Mouse (Mus musculus): Measurements from ENCODE around the gene Pld1. TPM values are rescaled to one million over a fixed set of nuclear protein-coding genes. Genes with fewer than 3 reads are reported as not detected.

The Pld1 gene
- polyA plus RNA-seq, 1 experiment from 2014 or later: 2.1 TPM

DNA sequence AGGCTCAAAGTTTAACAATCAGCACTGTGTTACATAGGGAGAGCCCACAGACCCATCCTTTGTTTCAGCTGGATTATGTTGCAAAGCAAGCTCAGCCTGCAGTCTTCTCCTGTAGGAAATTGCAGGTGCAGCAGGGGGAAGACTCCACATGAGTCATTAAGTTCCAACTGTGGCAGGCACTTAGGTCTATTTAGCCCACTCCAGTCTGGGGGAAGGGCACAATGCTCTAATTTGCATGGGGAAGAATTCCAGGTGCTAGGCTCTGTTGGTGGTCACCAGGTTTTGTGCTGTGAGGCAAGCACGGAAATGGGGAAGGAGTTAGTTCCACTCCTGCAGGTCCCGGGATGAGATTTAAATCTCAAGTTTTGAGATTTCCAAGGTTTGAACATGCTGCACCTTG is 99.6 kb downstream of the Pld1 start:
- Histone ChIP-seq H3K27ac (replicated peaks) (no peak overlapping the region), H3K27me3 (no peaks in the 10 kb centered on the region), H3K9me3 (no peaks in the 10 kb centered on the region), H3K4me3 (no peak overlapping the region), H3K36me3 (no peaks in the 10 kb centered on the region), H3K4me1 (no peaks in the 10 kb centered on the region), H3K9ac (replicated peaks) (no peak overlapping the region), H3K4me2 (replicated peaks) (no peak overlapping the region)
- no peak for ATAC-seq (replicated peaks)
- 30% methylated on average over 2 of the region's 2 CpGs for WGBS

DNA sequence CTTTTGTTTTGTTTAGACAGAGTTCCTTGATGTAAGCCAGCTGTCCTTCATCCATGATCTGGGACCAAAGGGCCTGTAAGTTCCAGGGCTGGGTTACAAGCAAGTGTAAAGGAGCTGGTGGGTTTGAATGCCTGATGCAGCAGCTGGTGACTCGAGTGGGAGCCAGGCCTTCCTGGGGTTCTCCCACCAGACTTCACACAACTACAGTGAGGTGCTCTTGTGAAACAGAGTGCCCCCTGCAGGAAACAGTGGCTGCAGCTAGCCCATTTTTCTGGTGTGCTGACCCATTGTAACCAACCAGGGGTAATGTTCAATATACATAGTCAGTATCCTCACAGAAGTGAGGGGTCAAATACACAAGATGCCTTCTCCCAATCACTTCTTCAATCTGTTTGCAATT is 101.3 kb downstream of the Pld1 start:
- Histone ChIP-seq H3K4me3 (no peak overlapping the region), H3K27ac (replicated peaks) (no peak overlapping the region), H3K9ac (replicated peaks) (no peak overlapping the region), H3K4me1 (no peaks in the 10 kb centered on the region), H3K27me3 (no peaks in the 10 kb centered on the region), H3K36me3 (no peaks in the 10 kb centered on the region), H3K9me3 (no peaks in the 10 kb centered on the region), H3K4me2 (replicated peaks) (no peak overlapping the region)
- ATAC-seq (replicated peaks): no peak
- WGBS: 15% methylated on average over 1 of the region's 1 CpGs

DNA sequence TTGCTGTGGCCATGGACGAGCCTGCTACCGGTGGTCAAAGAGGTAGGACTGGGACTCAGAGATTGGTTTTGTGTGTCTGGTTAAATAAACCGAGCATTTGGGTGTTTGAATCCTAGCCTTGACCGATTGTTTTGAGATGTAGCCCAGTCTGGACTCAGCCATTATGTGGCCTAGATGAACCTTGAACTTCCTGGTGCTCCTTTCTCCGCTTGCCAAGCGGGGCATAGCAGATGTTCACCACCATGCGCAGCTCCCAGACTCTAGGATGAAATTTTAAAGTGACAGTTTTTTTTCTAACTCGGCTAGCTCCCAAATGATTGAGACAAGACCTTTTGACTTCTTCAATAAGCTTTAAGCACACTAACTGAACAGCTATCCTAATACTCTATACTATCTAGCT is 102.7 kb downstream of the Pld1 start:
- Histone ChIP-seq H3K9me3 (no peaks in the 10 kb centered on the region), H3K9ac (replicated peaks) (no peak overlapping the region), H3K36me3 (no peaks in the 10 kb centered on the region), H3K4me1 (no peaks in the 10 kb centered on the region), H3K27ac (replicated peaks) (no peak overlapping the region), H3K4me2 (replicated peaks) (no peak overlapping the region), H3K4me3 (no peak overlapping the region), H3K27me3 (no peaks in the 10 kb centered on the region)
- ATAC-seq (replicated peaks): no peak
- 93% methylated on average over 8 of the region's 8 CpGs for WGBS

DNA sequence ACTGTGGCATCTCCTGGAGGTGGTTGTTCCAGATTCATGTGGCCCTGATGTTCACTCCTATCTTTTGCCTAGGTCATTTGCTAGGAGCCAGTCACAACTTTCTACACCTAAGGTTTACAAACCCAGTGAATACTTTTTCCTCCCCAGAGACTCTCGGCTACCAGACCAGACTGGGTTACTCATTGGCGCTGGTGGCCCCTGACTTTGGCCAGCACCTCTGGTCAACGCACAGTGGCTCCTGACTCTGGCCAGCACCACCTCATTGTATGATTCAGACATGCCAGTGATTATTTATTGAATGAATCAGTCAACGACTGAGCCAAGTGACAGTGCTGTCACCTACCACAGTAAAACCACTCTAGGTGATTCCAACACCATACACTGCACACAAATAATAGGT is 103.9 kb downstream of the Pld1 start:
- Histone ChIP-seq H3K27ac (replicated peaks) (no peak overlapping the region), H3K4me2 (replicated peaks) (no peak overlapping the region), H3K4me3 (no peak overlapping the region), H3K9ac (replicated peaks) (no peak overlapping the region), H3K9me3 (no peaks in the 10 kb centered on the region), H3K4me1 (no peaks in the 10 kb centered on the region), H3K27me3 (no peaks in the 10 kb centered on the region), H3K36me3 (no peaks in the 10 kb centered on the region)
- no peak for ATAC-seq (replicated peaks)
- WGBS: 96% methylated on average over 4 of the region's 4 CpGs

DNA sequence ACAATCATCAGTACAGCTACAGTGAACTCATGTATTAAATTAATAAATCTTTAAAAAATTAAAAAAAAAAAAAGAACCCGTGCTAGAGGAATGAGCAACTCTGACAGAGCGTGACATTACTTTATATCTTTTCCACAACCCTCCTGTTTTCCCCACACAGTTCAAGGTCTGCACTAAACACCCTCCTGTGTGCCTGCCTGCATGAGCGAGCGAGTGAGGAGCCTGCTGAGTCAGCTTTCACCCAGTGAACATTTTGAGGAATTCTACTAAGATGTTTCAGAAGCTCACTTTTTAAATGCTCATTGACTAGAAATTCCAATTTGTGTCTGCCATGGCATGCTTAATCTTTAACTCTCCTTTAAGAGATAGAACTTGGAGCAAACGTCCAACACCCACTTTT is 109.1 kb downstream of the Pld1 start:
- no peaks in the 10 kb centered on the region for H3K4me1 ChIP-seq
- H3K4me3 ChIP-seq: no peak overlapping the region
- ATAC-seq (replicated peaks): no peak
- H3K4me2 ChIP-seq (replicated peaks): no peak overlapping the region
- no peaks in the 10 kb centered on the region for H3K9me3 ChIP-seq
- no peak overlapping the region for H3K9ac ChIP-seq (replicated peaks)
- no peaks in the 10 kb centered on the region for H3K27me3 ChIP-seq
- H3K36me3 ChIP-seq: no peaks in the 10 kb centered on the region
- no peak overlapping the region for H3K27ac ChIP-seq (replicated peaks)
- 90% methylated on average over 5 of the region's 5 CpGs for WGBS

DNA sequence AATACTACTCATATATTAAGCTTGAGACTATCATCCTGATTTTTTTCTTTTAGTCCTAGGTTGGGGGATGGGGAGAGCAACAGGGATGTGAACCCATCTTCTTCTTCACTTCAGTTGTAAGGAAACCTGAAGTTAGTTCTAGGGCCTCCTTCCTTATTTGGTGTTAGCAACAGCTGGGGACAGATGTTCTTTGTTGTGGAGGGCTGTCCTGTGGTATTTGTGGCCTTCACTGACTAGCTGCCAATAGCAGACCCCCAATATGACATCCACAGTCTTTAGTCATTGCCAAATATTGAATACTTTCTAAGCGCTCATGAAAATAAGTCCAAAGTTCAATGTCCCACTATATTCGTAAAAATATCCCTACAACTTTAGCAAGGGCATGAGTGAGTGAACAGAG is 111.0 kb downstream of the Pld1 start:
- Histone ChIP-seq H3K4me2 (replicated peaks) (no peak overlapping the region), H3K9me3 (no peaks in the 10 kb centered on the region), H3K36me3 (no peaks in the 10 kb centered on the region), H3K4me1 (no peaks in the 10 kb centered on the region), H3K4me3 (no peak overlapping the region), H3K9ac (replicated peaks) (no peak overlapping the region), H3K27ac (replicated peaks) (no peak overlapping the region), H3K27me3 (no peaks in the 10 kb centered on the region)
- no peak for ATAC-seq (replicated peaks)
- WGBS: 100% methylated on average over 2 of the region's 2 CpGs

DNA sequence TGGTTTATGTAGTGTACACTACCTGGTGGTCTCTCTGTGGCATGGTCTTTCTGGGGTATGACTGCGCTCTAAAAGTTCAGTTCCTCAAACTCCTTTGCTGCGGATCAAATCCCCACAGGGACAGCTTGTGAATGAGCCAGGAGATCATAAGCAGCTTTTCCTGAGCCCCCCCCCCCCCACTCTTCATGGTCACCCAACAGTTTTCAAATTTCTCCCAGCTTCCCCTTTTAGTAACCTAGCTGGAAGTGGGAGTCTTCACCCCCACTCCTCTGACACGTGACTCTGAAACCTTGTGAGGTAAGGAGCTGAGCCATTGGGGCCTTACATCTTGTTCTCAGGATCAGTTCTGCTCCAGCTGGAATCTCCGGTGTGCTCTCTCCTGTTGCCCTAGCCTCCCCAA is 114.6 kb downstream of the Pld1 start:
- Histone ChIP-seq H3K9ac (replicated peaks) (no peak overlapping the region), H3K9me3 (no peaks in the 10 kb centered on the region), H3K4me2 (replicated peaks) (no peak overlapping the region), H3K4me1 (no peaks in the 10 kb centered on the region), H3K4me3 (no peak overlapping the region), H3K27ac (replicated peaks) (no peak overlapping the region), H3K36me3 (no peaks in the 10 kb centered on the region), H3K27me3 (no peaks in the 10 kb centered on the region)
- no peak for ATAC-seq (replicated peaks)
- WGBS: 94% methylated on average over 4 of the region's 4 CpGs

DNA sequence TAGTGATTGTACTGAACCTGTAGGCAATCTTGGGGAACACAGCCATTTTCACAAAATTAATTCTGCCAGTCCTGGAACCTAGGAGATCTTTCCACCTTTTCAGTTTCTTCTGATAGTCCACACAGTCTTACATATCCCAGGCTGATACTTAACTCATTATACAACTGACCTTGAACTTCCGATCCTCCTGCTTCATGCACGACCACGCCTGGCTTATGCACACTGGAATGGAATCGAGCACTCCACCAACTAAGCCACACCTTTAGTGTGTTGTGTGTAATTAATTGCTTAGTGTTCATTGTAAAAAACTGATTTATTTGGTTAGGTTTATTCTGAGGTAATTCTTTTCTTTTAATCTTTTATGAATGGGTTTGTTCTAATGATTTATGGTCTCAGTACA is 122.2 kb downstream of the Pld1 start:
- no peaks in the 10 kb centered on the region for H3K9me3 ChIP-seq
- no peak overlapping the region for H3K9ac ChIP-seq (replicated peaks)
- H3K4me3 ChIP-seq: no peak overlapping the region
- no peaks in the 10 kb centered on the region for H3K36me3 ChIP-seq
- WGBS: 69% methylated on average over 4 of the region's 4 CpGs
- no peak overlapping the region for H3K27ac ChIP-seq (replicated peaks)
- no peak for ATAC-seq (replicated peaks)
- no peak overlapping the region for H3K4me2 ChIP-seq (replicated peaks)
- no peaks in the 10 kb centered on the region for H3K4me1 ChIP-seq
- no peaks in the 10 kb centered on the region for H3K27me3 ChIP-seq

DNA sequence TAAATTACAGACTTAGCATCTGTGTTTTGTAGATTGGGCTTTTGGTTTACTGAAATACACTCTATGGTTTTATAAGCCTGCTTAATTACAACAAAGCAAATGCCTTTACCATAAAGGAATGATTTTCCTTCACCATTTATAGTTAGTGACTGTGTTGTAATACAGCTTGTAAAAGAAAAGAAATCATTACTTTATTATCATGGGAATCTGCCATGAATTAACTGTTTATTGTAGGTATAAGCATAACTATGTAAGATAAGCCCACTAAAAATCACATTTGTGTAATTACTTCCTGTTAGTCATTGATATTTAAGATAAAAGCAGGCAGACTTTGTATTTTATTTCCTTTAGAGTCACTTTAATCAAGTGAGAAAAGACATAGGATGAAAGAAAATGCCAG is 122.7 kb downstream of the Pld1 start:
- ATAC-seq (replicated peaks): no peak
- Histone ChIP-seq H3K27me3 (no peaks in the 10 kb centered on the region), H3K9me3 (no peaks in the 10 kb centered on the region), H3K27ac (replicated peaks) (no peak overlapping the region), H3K4me3 (no peak overlapping the region), H3K4me1 (no peaks in the 10 kb centered on the region), H3K9ac (replicated peaks) (no peak overlapping the region), H3K4me2 (replicated peaks) (no peak overlapping the region), H3K36me3 (no peaks in the 10 kb centered on the region)

DNA sequence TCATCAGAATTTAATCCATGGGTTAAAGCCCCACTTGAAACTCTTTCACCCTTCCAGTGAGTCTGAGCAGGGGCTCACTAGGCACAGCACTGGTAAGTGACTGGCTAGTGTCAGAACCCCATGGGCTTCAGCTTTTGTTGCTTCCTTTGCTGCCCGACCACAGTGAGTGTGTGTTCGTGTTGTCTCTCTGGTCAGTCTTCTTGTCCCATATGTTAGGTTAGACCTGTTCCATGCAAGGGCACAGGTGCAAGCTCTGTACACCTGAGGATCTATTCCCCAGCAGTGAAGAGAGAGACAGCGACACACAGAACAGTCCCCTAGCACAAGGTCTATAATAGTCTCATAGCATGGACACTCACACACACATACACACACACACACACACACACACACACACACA is 140.7 kb downstream of the Pld1 start:
- Histone ChIP-seq H3K27ac (replicated peaks) (no peak overlapping the region), H3K4me2 (replicated peaks) (no peak overlapping the region), H3K27me3 (no peaks in the 10 kb centered on the region), H3K9me3 (no peaks in the 10 kb centered on the region), H3K36me3 (no peaks in the 10 kb centered on the region), H3K4me3 (no peak overlapping the region), H3K9ac (replicated peaks) (no peak overlapping the region), H3K4me1 (no peaks in the 10 kb centered on the region)
- no peak for ATAC-seq (replicated peaks)
- 85% methylated on average over 3 of the region's 3 CpGs for WGBS

DNA sequence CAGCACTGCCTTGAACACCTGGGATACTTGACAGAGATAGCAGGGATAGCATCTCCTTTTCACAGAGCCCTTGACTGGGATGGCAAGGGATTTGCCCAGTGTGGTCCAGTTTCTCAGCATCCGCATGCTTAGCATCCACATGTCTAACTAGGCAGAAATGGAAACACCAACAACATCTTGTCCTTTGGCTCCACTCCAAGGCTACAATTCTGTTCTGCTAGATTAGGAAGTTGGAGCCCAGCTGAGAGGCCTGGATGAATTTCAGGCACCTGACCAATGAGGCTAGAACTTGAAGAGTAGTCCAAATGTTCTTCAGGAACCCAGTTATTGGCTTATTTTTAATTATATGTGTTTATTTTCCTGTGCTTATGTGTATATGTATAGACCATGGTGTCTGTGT is 141.6 kb downstream of the Pld1 start:
- no peak for ATAC-seq (replicated peaks)
- Histone ChIP-seq H3K27me3 (no peaks in the 10 kb centered on the region), H3K36me3 (no peaks in the 10 kb centered on the region), H3K4me1 (no peaks in the 10 kb centered on the region), H3K4me2 (replicated peaks) (no peak overlapping the region), H3K9ac (replicated peaks) (no peak overlapping the region), H3K27ac (replicated peaks) (no peak overlapping the region), H3K4me3 (no peak overlapping the region), H3K9me3 (no peaks in the 10 kb centered on the region)
- 79% methylated on average over 1 of the region's 1 CpGs for WGBS

DNA sequence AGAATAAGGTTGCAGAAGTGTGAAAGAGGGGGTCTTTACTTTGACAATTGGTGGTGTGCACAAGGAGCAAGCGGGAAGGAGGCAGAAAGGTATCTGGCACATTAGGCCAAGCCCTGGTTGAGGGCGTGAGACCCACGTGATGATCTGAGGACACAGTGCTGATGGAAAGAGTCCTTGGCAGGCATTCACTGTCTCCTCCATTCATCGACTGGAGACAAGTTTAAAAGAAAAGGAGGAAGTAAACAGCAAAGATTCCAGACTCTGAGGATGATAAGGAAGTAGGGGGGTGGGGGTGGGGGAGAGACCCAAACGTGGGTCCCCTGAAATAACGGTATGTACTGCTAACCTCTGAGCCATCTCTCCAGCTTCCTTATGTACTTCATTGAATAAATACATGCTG is 142.5 kb downstream of the Pld1 start:
- WGBS: 76% methylated on average over 6 of the region's 6 CpGs
- H3K9ac ChIP-seq (replicated peaks): no peak overlapping the region
- no peak overlapping the region for H3K4me3 ChIP-seq

DNA sequence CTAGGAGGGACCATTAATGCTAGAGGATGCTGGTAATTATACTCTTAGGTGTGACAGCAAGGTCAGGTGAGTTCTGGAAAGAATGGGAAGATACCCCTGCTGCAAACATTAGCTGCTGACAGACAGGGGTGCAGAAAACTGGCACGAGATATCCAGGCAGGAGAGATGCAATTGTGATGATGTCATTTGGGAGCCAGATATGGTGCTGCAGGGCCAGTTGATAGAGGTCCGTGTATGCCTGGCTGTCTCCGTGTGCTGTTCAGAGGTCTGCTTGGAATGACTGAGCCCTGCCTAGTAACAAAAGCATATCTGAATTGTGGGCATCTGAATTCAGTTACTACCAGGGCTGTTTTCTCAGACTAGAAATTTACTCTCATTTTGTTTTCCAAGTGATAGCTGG is 144.7 kb downstream of the Pld1 start:
- Histone ChIP-seq H3K4me1 (no peaks in the 10 kb centered on the region), H3K27me3 (no peaks in the 10 kb centered on the region), H3K4me3 (no peak overlapping the region), H3K27ac (replicated peaks) (no peak overlapping the region), H3K9ac (replicated peaks) (no peak overlapping the region), H3K9me3 (no peaks in the 10 kb centered on the region), H3K36me3 (no peaks in the 10 kb centered on the region), H3K4me2 (replicated peaks) (no peak overlapping the region)
- WGBS: 83% methylated on average over 3 of the region's 3 CpGs
- no peak for ATAC-seq (replicated peaks)

More for the DNA sequence above, 142.5 kb downstream of the Pld1 start:
- Histone ChIP-seq H3K4me2 (replicated peaks) (no peak overlapping the region), H3K4me1 (no peaks in the 10 kb centered on the region), H3K27me3 (no peaks in the 10 kb centered on the region), H3K36me3 (no peaks in the 10 kb centered on the region), H3K27ac (replicated peaks) (no peak overlapping the region), H3K9me3 (no peaks in the 10 kb centered on the region)
- ATAC-seq (replicated peaks): no peak

DNA sequence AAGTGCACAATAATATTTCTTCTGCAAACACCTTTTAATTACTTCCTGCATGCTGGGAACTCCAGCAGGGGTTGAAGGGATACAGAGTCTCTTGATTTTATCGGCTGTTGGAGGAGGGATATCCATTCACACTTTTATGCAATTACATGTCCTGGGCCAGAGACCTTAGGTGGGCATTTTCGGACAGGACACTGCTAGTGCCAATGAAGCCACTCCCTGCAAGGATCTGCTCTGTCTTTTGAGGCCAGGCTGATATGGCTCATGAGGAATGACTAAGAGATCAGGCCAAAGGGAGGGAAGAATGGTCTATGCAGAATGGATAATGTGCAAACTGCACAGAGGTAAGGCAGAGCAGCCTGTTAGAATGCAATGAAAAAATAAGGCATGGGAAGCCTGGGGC is 145.8 kb downstream of the Pld1 start:
- H3K36me3 ChIP-seq: no peaks in the 10 kb centered on the region
- H3K27me3 ChIP-seq: no peaks in the 10 kb centered on the region
- no peak for ATAC-seq (replicated peaks)
- 67% methylated on average over 2 of the region's 2 CpGs for WGBS
- H3K9me3 ChIP-seq: no peaks in the 10 kb centered on the region
- H3K27ac ChIP-seq (replicated peaks): no peak overlapping the region
- H3K4me2 ChIP-seq (replicated peaks): no peak overlapping the region
- no peaks in the 10 kb centered on the region for H3K4me1 ChIP-seq
- no peak overlapping the region for H3K4me3 ChIP-seq
- H3K9ac ChIP-seq (replicated peaks): no peak overlapping the region

Data from forebrain, embryonic 15.5 days (tissue).